Mouse (Mus musculus): ENCODE measurements around the gene Nup93. TPM values are rescaled to one million over a fixed set of nuclear protein-coding genes. Genes with fewer than 3 reads are reported as not detected.

The Nup93 gene
- polyA plus RNA-seq, 1 experiment = 3.3 TPM

- Histone ChIP-seq H3K4me1 (peaks cover 56% of the 10 kb centered on the region), H3K27me3 (replicated peaks) (no peaks in the 10 kb centered on the region), H3K4me3 (replicated peaks) (peak overlapping the region; percentile 60), H3K9me3 (no peaks in the 10 kb centered on the region), H3K36me3 (replicated peaks; ENCODE audit: low read length) (no peaks in the 10 kb centered on the region)
- TF ChIP-seq GATA1 (IDR thresholded peaks at IDR 0.05; ENCODE audit: borderline replicate concordance, low read length) = no peak
- TF ChIP-seq FLI1 (IDR thresholded peaks at IDR 0.05; ENCODE audit: low read length) = no peak
Measured at GRCm38 (mm10) chr8:94262626-94263297, 48.4 kb downstream of the Nup93 start.

GRCm38 (mm10) chr8:94266344-94267191 lies 52.2 kb downstream of the Nup93 start:
- Histone ChIP-seq H3K36me3 (replicated peaks; ENCODE audit: low read length) (no peaks in the 10 kb centered on the region), H3K4me3 (replicated peaks) (no peak overlapping the region), H3K4me1 (peaks cover 55% of the 10 kb centered on the region), H3K9me3 (no peaks in the 10 kb centered on the region), H3K27me3 (replicated peaks) (no peaks in the 10 kb centered on the region)
- TF ChIP-seq GATA1 (IDR thresholded peaks at IDR 0.05; ENCODE audit: borderline replicate concordance, low read length) = no peak
- TF ChIP-seq FLI1 (IDR thresholded peaks at IDR 0.05; ENCODE audit: low read length) = no peak

DNA sequence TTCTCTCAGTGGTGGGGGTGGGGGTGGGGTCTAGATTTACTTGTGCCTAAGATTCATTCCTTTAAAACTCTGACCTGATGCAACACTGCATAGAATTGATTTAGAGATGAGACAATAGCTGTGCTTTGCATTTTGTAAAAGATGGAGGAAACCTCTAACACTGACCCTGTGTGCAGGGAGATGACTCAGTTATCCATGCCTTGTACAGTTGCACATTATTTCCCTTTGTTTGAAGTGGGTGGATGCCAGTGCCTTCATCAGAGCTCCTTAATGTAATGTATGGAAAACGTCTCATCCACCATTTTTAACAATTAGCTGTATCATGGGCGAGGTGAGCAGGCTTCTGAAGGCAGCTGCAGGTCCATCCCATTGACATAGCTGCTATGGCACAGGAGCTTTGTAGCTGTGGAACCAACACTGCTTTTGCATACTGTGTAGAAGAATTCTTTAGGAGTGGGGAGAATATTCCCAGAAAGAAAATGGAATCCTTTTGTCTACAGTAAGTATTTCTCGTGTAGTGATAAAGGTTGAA lies 54.1 kb downstream of the Nup93 start:
- peaks cover 54% of the 10 kb centered on the region for H3K4me1 ChIP-seq
- no peak for TF ChIP-seq FLI1 (IDR thresholded peaks at IDR 0.05; ENCODE audit: low read length)
- TF ChIP-seq GATA1 (IDR thresholded peaks at IDR 0.05; ENCODE audit: borderline replicate concordance, low read length) = no peak
- H3K27me3 ChIP-seq (replicated peaks) = no peaks in the 10 kb centered on the region
- no peaks in the 10 kb centered on the region for H3K9me3 ChIP-seq
- no peaks in the 10 kb centered on the region for H3K36me3 ChIP-seq (replicated peaks; ENCODE audit: low read length)
- no peak overlapping the region for H3K4me3 ChIP-seq (replicated peaks)

GRCm38 (mm10) chr8:94270309-94270708 lies 55.9 kb downstream of the Nup93 start:
- Histone ChIP-seq H3K27me3 (replicated peaks) (no peaks in the 10 kb centered on the region), H3K4me1 (peaks cover 54% of the 10 kb centered on the region), H3K9me3 (no peaks in the 10 kb centered on the region), H3K36me3 (replicated peaks; ENCODE audit: low read length) (no peaks in the 10 kb centered on the region), H3K4me3 (replicated peaks) (no peak overlapping the region)
- no peak for TF ChIP-seq GATA1 (IDR thresholded peaks at IDR 0.05; ENCODE audit: borderline replicate concordance, low read length)
- TF ChIP-seq FLI1 (IDR thresholded peaks at IDR 0.05; ENCODE audit: low read length) = no peak

- TF ChIP-seq FLI1 (IDR thresholded peaks at IDR 0.05; ENCODE audit: low read length) = no peak
- no peak for TF ChIP-seq GATA1 (IDR thresholded peaks at IDR 0.05; ENCODE audit: borderline replicate concordance, low read length)
- Histone ChIP-seq H3K9me3 (no peaks in the 10 kb centered on the region), H3K36me3 (replicated peaks; ENCODE audit: low read length) (no peaks in the 10 kb centered on the region), H3K4me1 (peaks cover 52% of the 10 kb centered on the region), H3K4me3 (replicated peaks) (no peak overlapping the region), H3K27me3 (replicated peaks) (no peaks in the 10 kb centered on the region)
Measured at GRCm38 (mm10) chr8:94271102-94271501, 56.7 kb downstream of the Nup93 start.

DNA sequence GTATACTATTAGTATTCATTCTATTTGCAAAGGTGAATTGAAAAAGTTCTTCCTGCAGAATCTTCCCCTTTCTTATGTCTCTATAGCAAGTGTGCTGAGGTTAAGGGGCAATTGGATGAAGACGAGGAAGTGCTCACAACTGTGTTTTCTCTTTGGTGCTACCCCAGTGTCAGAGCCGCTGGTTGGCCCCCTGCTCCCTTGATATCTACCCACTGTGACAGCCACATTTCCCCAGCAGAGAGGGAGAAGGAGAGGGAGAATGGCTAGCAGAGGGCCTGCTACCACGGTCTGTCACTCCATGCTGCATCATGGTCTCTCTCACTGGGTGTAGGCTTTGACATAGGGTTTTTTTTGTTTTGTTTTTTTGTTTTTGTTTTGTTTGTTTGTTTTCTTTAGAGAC lies 58.2 kb downstream of the Nup93 start:
- H3K4me1 ChIP-seq = peaks cover 47% of the 10 kb centered on the region
- no peaks in the 10 kb centered on the region for H3K9me3 ChIP-seq
- H3K4me3 ChIP-seq (replicated peaks) = peak overlapping the region; percentile 78
- no peaks in the 10 kb centered on the region for H3K27me3 ChIP-seq (replicated peaks)
- TF ChIP-seq FLI1 (IDR thresholded peaks at IDR 0.05; ENCODE audit: low read length) = no peak
- no peak for TF ChIP-seq GATA1 (IDR thresholded peaks at IDR 0.05; ENCODE audit: borderline replicate concordance, low read length)
- no peaks in the 10 kb centered on the region for H3K36me3 ChIP-seq (replicated peaks; ENCODE audit: low read length)

DNA sequence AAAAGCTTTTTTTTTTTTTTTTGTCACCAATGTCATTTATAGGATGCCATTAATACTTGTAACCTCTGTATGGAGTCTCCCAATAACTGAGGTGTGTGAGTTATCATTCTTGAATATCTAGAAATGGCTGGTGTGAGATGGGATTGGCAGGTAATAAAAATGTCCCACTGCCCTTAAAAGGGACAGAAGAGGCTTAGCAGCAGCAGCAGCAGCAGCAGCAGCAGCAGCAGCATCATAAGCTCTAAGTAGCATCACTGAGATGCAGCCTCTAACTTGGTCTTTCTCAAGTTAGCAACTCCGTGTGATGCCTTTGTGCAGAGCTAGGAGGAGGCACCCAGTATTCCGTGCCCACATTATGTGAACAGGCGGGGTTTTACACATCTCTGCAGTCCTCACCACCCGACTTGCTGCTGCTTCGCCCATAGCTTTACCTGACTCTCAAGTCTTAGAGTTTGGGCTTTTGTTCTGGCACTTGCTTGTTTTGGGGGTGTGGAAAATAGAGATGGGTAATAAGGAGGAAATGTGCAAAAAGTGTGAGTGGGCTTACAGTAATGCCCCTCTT lies 59.0 kb downstream of the Nup93 start:
- no peak for TF ChIP-seq GATA1 (IDR thresholded peaks at IDR 0.05; ENCODE audit: borderline replicate concordance, low read length)
- TF ChIP-seq FLI1 (IDR thresholded peaks at IDR 0.05; ENCODE audit: low read length) = no peak

GRCm38 (mm10) chr8:94274030-94274429 lies 59.7 kb downstream of the Nup93 start:
- Histone ChIP-seq H3K9me3 (no peaks in the 10 kb centered on the region), H3K4me1 (peaks cover 41% of the 10 kb centered on the region), H3K4me3 (replicated peaks) (no peak overlapping the region), H3K36me3 (replicated peaks; ENCODE audit: low read length) (no peaks in the 10 kb centered on the region), H3K27me3 (replicated peaks) (no peaks in the 10 kb centered on the region)
- TF ChIP-seq FLI1 (IDR thresholded peaks at IDR 0.05; ENCODE audit: low read length) = no peak
- no peak for TF ChIP-seq GATA1 (IDR thresholded peaks at IDR 0.05; ENCODE audit: borderline replicate concordance, low read length)

More for the DNA sequence above, 59.0 kb downstream of the Nup93 start:
- H3K9me3 ChIP-seq = no peaks in the 10 kb centered on the region
- H3K4me3 ChIP-seq (replicated peaks) = no peak overlapping the region
- peaks cover 44% of the 10 kb centered on the region for H3K4me1 ChIP-seq
- H3K36me3 ChIP-seq (replicated peaks; ENCODE audit: low read length) = no peaks in the 10 kb centered on the region
- H3K27me3 ChIP-seq (replicated peaks) = no peaks in the 10 kb centered on the region

DNA sequence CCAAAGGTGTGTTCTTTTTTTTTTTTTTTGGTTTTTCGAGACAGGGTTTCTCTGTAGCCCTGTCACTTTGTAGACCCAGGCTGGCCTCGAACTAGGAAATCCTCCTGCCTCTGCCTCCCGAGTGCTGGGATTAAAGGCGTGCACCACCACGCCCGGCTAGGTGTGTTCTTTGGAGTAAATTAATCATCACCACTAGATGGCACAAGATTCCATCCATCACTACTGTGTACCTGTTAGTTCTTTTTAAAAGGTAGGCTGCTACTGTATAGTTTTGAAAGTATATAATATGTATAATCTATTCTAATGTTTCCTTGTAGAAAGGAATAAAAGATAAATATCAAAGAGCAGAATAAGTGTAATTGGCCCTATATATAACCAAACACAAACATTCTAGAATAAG lies 63.9 kb downstream of the Nup93 start:
- H3K4me1 ChIP-seq = peaks cover 47% of the 10 kb centered on the region
- no peak overlapping the region for H3K4me3 ChIP-seq (replicated peaks)
- no peak for TF ChIP-seq FLI1 (IDR thresholded peaks at IDR 0.05; ENCODE audit: low read length)
- no peak for TF ChIP-seq GATA1 (IDR thresholded peaks at IDR 0.05; ENCODE audit: borderline replicate concordance, low read length)
- peaks cover 5% of the 10 kb centered on the region for H3K36me3 ChIP-seq (replicated peaks; ENCODE audit: low read length)
- no peaks in the 10 kb centered on the region for H3K27me3 ChIP-seq (replicated peaks)
- H3K9me3 ChIP-seq = no peaks in the 10 kb centered on the region

All from megakaryocyte, embryonic 14.5 days (primary cell).